Mouse (Mus musculus): Measurements from ENCODE around the gene Nrip3.

The Nrip3 gene

DNA sequence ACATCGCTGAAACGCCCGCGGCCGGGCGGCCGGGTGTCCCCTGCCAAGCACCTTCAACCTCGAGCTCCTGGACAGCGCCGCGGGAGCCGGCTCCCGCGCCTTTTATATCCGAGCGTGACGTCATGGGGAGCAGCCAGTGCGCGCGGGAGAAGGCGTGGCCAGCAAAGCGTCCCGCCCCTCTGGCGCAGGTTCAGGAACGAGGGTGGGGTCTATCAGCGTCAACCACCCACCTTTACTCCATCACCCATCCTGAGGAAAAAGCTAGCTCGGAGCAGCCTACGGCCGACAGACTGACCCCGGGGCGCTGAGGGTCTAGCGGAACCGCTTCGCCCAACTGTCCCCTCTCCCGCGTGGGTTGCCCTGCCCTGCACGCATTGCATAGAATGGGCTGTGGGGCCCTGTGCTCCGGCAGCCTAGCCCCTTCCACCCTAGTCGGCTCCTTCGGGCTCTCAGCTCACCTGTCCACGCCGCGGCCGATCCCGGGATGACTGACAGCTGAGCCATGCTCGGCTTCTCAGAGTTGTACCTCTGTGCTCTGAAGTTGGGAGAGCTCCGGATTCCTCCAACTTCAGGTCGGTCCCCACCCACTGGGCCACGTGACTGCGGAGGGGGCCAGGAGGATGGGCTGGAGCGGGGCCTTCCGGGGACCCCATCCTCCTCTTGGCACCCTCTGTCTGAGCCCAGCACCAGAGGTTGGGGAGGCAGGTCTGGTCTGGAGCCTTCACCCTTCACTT lies at the start of gene Nrip3:
Gene Nrip3, minus strand, starts transcription at position 556 of the 734 bp plus-strand sequence.
- DNase-seq = peak; percentile 66

DNA sequence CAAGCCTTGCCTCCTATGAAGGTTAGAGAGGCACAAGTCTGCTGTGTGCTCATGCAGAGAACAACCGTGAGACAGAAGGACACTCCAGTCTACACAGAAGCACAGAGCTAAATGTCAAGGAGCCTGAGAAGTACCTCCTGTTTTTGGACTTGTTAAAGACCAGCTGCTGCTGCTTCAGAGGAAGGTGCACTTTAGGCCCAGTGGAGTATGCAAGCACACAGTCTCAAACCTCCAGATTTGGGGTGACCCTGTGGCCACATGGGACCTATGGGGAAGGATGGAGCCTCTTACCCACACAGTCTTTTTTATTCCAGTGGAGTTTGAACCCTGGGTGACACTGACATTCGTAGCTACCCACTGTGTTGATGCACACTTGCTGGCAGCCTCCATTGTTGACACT lies 49.6 kb upstream of the Nrip3 start:
- DNase-seq = no peak

DNA sequence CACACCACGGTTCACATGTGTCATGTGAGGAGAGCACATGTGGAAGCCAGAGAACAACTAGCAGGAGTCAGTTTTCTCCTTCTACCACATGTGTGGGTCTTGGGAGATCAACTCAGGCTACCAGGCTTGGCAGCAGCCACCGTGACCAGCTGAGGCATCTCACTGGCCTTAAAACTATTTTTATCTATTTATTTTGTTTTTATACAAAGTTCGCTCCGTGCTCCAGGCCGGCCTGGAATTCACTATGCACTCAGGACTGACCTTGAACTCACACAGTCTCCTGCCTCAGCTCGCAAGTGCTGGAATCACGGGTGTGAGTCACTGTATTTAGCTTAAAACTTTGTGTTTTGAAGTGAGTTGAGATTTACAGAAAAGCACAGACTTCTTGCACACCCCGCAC lies 45.1 kb upstream of the Nrip3 start:
- no peak for DNase-seq

DNA sequence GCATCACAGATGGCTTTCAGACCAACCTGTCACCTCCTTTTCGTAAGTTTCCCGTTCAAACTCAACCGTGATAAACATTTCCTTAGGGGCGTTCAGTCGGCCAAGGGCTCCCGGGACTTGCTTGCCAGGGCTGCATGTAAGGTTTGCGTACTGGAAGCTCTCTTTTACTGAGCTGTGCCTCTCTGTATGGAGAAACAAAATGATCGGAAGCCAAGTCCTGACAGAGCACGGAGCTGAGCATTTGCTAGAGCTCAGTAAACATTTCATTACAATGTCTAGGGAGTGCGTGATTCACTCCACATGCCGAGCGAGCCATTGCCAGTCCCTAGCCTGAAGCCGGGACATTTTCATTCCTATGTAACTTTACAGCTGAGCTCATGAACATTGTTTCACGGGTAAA lies 43.5 kb upstream of the Nrip3 start:
- DNase-seq = no peak

DNA sequence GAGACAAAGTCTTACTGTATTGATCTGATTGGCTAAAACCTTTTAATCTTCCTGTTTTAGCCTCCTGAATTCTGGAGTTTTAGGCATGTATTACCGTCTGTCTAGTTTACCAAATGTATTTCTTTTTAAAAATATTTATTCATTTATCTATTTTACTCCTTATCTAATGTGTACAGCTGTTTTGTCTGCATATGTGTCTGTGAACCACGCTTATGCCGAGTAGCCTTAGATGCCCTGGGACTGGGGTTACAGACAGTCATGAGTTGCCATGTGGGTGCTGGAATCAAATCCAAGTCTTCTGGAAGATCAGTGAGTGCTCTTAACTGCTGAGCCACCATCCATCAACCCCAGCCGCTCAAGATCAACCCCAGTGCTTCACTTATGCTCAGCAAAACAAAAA lies 36.8 kb upstream of the Nrip3 start:
- DNase-seq = no peak

DNA sequence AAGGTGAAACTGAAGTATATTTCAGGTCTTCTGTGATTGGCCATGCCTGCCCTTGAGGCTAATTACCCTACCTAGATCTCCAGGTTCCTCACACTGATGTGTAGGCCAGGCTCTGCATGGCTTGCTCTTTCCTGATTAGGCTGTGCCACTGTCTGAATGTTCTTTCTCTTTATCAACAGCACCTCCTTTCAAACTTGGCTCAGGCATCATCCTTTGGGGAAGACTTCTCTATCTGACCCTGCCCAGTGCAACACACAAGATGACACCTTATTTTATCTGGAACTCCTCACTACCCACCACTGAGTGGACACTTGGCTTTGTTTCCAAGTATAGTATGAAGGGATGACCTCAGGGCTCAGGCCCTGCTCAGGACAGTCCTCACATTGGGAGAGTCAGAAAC lies 36.1 kb upstream of the Nrip3 start:
- no peak for DNase-seq

DNA sequence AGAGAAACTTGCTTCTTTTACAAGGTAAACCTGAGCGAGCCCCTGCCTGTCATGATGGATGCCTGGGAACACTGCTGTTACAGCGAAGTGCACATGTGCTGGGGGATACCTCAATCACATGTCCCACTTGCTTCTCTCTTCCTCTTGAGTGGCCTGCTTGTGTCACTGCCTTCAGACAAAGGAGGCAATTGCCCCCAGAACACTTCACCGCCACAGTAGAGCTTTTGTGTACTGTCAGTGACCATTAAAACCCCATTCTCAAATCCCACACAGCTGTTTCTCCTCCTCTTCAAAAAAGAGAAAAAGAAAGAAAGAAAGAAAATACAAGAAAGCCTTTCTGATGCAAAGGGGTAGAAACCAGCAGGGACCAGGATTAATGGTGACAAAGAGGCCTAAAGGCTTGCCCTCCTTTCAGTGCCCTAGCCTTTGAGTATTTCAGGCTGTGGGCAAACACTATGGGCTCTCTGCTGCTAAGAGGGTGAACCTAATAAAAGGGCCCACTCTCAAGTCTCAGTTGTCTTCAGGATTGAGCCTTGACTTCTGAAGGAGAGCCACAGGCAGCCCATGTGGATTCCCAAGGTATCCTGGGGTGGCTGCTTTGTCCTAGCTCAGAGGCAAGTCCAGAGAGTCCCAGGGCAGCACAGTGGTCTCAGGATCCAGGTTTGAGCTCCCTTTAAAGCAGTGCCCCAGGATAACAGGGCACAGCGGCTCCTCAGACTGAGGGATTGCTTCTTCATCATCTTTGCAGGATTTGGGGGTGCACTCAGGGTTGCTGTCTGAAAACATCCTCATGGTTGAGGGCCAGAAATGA lies 31.7 kb upstream of the Nrip3 start:
- DNase-seq = no peak

DNA sequence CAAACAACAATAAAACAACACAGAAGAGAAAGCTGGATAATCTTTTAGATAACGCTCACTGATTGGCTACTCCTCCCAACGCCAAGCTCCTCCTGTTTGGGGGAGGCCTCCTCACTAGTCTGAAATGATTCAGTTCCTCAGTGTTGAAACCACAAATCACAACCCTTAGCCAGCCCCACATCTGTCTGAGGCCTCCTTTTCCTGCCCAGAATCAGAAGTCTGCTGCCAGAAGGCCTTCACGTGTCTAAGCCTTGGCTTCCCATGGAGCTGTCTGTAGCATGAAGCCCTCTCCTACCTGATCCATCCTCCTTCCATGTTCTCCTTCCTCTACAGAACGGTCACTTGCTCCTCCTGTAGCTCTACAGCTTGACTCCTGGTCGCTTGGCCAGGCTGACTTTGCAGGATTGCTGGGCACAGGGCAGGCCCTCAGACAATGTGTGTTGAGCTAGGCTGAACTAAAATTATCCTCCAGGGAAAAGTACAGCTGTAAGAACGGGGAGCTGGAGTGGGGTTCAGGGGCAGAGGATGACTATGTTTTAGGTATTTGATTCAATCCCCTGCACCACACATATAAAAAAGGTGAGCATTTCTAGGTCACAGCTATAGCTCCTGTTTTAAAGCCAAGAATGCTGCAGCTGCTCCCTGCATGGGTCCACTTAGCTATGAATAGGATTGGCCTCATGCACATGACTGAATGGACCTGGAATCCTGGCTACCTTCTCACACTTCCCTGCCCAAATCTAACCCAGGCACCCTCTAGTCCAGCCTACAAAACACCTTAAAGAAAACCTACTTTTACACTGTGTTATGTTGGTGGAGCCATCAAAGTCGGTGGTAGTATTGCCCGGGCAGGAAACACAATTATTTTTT lies 26.0 kb upstream of the Nrip3 start:
- no peak for DNase-seq

DNA sequence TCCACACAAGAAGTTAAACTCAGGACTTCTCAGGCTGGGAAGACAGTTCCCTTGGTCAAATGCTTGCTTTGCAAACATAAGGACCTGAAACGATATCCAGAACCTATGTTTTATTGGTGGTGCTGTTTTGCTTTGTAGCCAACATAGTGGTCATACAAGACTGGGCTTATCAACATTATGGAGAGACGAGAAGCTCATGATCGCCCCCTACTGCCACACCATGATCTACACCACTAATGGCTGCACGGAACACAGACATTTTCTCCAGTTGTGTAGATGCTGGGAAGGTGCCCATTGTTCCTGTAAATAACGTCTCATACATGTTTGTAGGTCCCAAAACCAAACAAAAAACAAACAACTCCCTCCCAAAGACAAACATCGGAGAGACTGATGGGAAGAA lies 23.0 kb upstream of the Nrip3 start:
- peak; percentile 54 for DNase-seq

DNA sequence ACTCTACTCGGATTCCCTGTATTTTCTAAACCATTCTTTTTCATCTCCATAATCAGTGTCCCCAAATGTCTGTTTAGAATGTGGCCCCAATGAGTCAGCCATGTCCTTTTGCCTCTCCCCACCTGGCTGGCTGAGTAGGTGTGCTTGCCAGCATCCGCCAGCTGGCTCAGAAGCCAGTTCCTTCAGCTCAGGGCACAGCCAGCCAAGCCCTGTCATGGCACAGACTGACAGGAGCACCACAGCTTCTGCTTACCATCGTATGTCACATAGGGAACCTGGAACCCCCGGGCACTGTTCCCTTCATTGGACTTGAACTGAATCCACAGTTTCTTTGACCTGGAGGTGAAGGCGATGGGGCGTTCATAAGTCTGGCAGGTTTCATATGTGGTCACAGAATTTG lies 22.5 kb upstream of the Nrip3 start:
- no peak for DNase-seq

DNA sequence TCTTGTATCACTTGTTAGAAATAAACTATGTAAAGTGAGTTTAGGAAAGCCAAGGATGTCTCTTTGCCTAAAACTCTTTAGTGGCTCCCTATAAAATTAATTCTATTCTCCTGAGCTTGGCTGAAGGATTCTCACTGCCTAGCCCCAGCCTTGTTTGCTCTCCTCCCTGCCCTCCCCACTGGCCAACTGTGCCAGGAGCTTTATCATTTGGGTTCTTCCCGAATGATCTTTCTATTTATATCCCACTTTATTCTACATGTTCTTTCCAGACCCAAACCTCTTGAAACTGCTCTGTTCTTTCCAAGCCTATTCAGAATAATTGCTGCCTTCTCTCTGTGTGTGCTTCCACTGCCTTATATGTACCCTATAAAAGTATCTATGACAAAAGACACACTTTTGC lies 21.7 kb upstream of the Nrip3 start:
- DNase-seq = no peak

DNA sequence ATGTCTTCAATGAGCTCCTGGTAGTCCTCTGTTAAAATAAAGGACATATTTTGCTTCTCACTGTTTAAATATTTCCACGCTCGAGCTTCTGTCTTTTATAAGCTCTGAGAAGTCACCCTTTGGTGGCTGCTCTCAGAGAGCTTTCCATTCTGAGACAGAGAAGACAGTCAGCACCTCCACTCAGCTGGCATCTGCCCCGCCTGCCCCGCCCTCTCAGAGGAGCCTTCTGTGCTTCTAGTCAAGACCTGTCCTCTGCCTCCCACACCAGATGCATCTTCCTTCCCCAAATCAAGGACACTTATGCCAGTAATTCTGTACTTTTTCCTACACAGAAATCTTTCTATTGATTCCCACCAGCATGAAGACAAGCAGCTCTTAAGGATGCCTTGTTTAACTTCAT lies 18.8 kb upstream of the Nrip3 start:
- DNase-seq = no peak

DNA sequence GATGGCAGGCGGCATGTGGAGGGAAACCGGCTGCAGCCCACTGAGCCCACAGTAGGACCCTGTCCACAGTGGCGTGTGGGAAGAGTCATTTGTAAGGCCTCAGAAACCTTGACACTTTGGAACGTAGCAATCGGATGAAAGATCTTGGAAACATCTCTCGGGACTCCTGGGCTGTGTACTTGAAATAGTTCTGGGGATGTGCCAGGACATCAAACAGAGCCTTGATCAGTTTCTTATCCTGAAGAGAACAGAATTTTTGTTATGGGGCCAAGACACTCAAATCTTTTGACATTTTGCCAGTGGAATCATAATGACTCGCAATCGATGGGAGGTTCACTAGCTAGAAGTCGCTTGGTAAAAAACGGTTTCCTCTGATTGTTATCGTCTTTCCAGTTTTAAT lies 17.3 kb upstream of the Nrip3 start:
- DNase-seq = no peak

DNA sequence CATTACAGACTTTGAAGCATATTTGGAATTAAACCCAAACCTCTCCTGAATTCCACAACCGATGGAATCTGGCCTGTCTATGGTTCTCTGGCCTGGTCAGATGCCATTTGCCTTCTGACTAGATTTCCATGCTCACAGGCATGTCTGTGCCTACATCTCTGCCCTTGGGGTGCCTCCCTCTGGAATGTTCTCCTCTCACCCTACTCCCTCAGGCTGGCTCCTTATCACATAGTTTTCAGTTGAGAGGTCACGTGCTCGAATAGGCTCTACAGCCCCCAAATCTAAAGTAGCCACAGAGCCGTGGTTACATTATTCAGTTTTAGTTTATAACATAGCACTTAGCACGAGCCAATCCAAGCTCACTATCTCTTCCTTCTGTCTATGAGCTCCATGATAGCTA lies 13.7 kb upstream of the Nrip3 start:
- no peak for DNase-seq

DNA sequence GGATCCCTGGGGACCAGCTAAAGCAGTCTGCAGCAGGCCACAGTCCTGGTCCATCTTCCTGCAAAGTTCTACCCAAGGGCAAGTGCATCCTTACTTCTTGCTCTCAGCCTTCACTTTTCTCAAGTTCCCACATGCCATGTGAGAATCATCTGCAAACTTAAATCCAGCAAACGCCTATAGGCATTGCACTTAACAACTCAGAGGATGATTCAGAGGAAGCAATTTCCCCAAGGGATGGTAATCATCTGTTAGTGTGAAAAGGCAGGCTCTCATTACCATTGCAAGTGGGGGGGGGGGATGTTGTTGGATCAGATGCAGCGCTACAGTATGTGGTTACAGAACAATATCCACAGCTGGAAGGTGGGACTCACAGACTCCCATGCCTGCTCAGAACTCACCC lies 12.7 kb upstream of the Nrip3 start:
- no peak for DNase-seq

DNA sequence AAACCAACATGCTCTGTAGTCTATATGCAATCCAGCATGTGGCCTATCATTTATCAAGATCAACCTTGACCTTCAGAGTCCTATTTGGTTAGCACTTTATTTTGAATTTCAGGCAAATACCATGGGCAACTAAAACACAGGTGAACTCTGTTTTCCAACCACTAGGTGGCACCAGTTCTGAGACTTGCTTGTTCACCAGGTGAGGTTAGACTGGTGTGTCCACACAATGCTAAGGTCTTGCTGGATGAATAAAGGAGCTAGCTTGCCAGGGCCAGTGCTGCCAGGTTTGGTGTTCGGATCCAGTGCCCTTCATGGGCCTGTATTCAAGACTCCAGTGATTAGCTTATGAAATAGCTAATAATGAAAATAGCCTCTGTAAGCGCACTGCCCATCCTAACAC lies 10.9 kb upstream of the Nrip3 start:
- peak; percentile 48 for DNase-seq

DNA sequence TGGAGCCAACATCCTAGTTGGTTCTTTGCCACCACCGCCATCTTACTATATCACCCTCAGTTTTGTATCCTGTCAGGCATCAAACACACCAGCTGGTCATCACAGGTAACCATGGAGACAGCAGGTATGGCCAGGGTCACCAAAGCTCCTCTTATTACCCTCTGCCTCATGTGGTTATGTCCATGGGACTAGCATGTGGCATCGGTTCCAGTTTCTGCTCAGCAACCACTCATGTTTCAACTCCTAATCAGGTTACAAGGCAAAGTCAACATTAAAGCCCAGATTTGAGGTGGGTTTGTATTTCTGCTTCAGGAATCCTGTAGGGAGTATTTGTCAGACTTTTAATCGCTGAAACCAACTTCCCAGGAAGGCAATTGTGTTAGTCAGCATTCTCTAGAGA lies 9.0 kb upstream of the Nrip3 start:
- DNase-seq = no peak

DNA sequence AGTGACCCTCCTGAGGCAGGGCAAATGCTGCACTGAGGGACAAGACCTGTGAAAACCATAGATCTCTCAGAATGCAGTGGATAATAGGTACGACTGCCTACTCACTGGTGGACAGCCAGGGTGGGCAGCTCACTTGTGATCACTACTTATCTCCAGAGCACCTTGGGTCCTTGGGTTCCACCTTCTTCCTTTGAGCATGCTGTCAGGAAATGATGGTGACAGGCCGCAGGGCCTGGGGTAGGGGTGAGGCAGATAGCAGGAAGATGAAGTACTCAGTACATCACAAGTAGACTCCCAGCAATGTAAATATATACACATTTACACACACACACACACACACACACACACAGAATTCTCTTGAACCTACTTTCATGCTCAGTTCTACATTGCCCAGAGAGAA lies 6.0 kb upstream of the Nrip3 start:
- DNase-seq = no peak

DNA sequence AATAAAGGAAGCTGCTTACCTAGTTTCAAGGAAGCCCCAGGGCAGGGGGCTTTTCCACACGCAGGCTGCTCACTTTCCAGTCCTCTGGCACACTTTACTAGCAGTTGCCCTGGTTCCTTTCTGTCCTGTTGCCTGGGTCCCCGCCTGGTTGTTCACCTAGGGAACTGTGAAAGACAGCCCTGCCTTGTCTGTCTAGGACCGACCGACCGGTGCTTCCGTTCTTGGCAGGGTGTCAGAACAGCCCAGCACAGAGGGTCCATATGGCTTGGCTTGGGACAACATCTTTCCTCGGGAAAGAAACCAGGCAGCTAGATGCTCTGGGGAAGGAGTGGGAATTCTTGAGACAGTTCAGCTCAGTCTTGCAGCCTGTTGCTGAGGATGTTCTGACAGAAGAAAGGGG lies 1.5 kb upstream of the Nrip3 start:
- no peak for DNase-seq

DNA sequence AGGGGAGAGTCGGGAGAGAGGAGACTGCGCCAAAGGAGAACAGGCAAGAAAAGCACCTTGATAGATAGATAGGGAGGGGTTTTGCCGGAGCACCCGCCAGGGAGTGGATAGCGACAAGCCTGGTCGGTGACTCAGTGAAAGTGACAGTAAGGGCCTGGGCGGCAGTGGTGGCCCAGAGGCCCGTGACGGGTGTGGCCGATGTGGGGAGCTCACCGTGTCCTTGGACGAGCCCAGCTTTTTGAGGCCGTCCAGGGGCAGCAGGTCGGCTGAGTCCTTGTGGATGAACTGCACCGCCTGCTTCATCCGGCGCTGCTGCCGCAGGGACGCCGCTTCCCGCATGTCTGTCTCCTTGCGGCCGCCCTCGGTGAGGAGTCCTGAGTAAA lies 747 bp downstream of the Nrip3 start:
- DNase-seq = no peak

DNA sequence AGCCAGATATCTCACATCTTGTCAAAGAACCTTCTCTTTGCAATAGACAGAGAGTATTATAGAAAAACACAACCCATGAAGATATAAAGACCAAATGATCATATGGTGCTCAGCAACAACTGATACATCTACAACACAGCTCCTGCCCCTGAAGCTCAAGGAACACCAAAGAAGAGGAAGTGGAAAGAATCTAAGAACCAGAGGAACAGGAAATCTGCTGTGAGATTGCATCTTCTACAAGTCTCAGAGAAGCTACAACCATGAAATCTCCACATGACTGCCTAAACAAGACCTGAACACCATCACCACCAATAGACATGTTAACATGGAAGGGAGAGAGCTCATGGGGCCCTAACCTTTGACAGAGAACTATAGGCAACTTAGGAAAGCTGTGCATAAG lies 9.6 kb downstream of the Nrip3 start:
- no peak for DNase-seq

DNA sequence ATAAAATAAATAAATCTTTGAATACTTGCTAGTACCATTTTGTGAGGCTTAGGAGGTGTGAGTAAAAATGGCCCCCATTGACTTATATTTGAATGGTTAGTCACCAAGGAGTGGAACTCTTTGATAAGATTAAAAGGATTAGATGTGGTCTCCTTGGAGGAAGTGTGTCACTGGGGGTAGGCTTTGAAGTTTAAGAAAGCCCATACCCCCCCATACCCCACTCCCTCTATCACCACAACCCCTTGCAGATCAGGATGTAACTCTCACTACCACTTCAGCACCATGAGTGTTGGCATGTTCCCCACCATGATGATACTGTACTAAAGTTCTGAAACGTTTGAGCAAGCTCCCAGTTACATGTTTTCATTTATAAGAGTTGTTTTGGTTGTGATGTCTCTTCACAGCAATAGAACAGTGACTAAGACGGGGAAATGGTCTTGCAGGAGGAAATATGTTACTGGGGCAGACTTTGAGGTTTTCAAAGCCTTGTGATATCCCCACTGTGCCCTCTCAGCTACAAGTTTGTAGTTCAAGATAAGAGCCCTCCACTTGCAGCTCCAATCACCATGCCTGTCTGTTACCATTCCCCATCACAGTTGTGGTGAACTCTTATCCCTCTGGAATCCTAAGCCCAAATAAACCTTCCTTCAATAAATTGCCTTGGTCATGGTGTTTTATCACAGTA lies 13.0 kb downstream of the Nrip3 start:
- no peak for DNase-seq
